Mouse (Mus musculus) forebrain, embryonic 10.5 days (tissue): Measurements from ENCODE around the gene Proser2. TPM values are rescaled to one million over a fixed set of nuclear protein-coding genes. Genes with fewer than 3 reads are reported as not detected.

ENCODE experiments used
- DNase-seq: peaks from one replicate; pipeline ENCODE4 v3.0.0-alpha.2; 2017; ENCODE audit warnings: low spot score; ENCODE audit errors: extremely low spot score
- H3K27ac ChIP-seq: fragments of 300-500 bp; sonication (generic); 2 replicates; pipeline ENCODE4 v1.5.1; 2016; ENCODE audit warnings: mild to moderate bottlenecking
- H3K27me3 ChIP-seq: fragments of 300-500 bp; sonication (generic); 2 replicates; pipeline ENCODE4 v1.6.1; 2016; ENCODE audit warnings: mild to moderate bottlenecking; ENCODE audit not compliant: poor library complexity, severe bottlenecking
- H3K36me3 ChIP-seq: fragments of 300-500 bp; sonication (generic); replicated peaks from 2 replicates; pipeline ENCODE4 v1.6.1; 2016; ENCODE audit warnings: mild to moderate bottlenecking, moderate library complexity
- H3K4me1 ChIP-seq: fragments of 300-500 bp; sonication (generic); 2 replicates; pipeline ENCODE4 v1.6.1; 2016
- H3K4me3 ChIP-seq: fragments of 300-500 bp; sonication (generic); 2 replicates; pipeline ENCODE4 v1.5.1; 2016; ENCODE audit warnings: mild to moderate bottlenecking, moderate library complexity
- H3K9me3 ChIP-seq: fragments of 300-500 bp; sonication (generic); 2 replicates; pipeline ENCODE4 v1.6.1; 2016; ENCODE audit warnings: mild to moderate bottlenecking, moderate library complexity
- WGBS: fragments of 180-500 bp; shearing (Covaris S2); methylation state at CpG from one replicate; pipeline ENCODE4 v1.1.7; 2016; 5-methylcytosine and 5-hydroxymethylcytosine counted together
- polyA plus RNA-seq: library from polyadenylated mRNA; unstranded; fragments of >200 nt; fragmentation: Nextera tagmentation; extraction: Ambion mirVana; gene quantifications from 2 replicates; pipeline ENCODE4 v1.2.1, GENCODE M21; 2016

The Proser2 gene
- polyA plus RNA-seq, result 2.3 and 2.9 TPM in 2 replicates

DNA sequence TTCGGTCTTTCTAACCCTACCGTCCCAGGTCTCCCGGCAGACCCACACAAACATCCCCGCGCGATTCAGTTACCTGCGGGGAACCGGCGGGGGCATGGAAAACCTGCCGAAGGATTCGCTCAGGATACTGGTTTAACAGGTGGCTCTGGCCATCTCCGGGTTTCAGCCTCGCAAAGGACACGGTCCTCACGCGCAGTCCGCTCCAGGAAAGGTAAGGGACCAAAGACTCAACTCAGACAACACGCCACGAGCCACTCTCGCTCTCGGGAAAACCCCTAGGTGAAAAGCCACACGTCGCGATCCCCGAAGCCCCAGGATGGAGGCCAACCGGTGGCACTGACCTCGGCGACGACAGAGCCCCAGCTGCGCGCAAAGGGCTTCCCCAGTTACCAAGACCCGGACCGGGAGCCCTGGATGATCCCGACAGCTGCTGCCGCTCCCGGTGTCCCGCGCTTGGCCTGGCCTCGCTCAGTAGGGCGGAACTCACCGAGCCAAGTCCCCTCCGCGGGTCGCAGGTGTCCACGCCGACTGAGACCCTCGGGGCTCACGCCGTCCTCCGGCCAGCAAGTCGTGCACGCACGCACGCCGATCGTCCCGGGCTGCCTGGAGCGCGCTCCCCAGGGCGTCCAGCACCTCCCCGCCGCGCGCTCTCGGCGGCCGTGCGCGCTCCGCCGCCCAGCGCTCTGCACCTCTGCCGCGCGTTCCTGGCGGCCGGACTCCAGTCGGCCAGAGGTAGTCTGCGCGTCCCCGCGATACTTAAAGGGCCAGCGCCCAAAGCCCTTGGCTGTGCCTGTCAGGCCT lies at the start of gene Proser2:
Gene Proser2, minus strand, starts transcription at position 657 of the 801 bp plus-strand sequence.
- Histone ChIP-seq H3K27me3 (peaks cover 33% of the 10 kb centered on the region), H3K4me3 (peak within 1 kb of the TSS; percentile 75), H3K36me3 (no peaks in the 10 kb centered on the region), H3K27ac (peak within 1 kb of the TSS; percentile 81), H3K9me3 (no peaks in the 10 kb centered on the region), H3K4me1 (peaks cover 11% of the 10 kb centered on the region)
- under 1% methylated on average over 83 of the region's 83 CpGs for WGBS
- peak; percentile 73 for DNase-seq

DNA sequence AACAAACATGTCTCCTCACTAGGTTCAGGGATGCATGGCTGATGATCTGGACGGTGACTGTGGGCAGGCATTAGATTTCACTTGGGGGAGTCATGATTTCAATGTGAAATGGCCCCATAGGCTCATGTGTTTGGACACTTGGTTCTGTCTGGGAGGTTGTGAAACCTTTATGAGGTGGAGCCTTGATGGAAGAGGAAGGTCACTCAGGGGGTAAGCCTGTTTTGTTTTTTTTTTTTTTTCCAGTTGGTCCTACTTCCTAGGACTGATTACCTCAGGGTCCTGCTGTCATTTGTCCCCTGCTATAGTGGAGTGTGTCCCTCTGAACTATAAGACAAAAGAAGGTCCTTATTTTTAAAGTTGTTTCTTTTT lies 49.7 kb upstream of the Proser2 start:
- no peaks in the 10 kb centered on the region for H3K36me3 ChIP-seq
- H3K4me1 ChIP-seq, result no peaks in the 10 kb centered on the region
- no peak overlapping the region for H3K27ac ChIP-seq
- DNase-seq, result no peak
- peaks cover 2% of the 10 kb centered on the region; the same call in 1 of the 2 replicates for H3K9me3 ChIP-seq
- no peak overlapping the region for H3K4me3 ChIP-seq
- no peaks in the 10 kb centered on the region for H3K27me3 ChIP-seq
- 86% methylated on average over 1 of the region's 1 CpGs for whole genome bisulfite sequencing

DNA sequence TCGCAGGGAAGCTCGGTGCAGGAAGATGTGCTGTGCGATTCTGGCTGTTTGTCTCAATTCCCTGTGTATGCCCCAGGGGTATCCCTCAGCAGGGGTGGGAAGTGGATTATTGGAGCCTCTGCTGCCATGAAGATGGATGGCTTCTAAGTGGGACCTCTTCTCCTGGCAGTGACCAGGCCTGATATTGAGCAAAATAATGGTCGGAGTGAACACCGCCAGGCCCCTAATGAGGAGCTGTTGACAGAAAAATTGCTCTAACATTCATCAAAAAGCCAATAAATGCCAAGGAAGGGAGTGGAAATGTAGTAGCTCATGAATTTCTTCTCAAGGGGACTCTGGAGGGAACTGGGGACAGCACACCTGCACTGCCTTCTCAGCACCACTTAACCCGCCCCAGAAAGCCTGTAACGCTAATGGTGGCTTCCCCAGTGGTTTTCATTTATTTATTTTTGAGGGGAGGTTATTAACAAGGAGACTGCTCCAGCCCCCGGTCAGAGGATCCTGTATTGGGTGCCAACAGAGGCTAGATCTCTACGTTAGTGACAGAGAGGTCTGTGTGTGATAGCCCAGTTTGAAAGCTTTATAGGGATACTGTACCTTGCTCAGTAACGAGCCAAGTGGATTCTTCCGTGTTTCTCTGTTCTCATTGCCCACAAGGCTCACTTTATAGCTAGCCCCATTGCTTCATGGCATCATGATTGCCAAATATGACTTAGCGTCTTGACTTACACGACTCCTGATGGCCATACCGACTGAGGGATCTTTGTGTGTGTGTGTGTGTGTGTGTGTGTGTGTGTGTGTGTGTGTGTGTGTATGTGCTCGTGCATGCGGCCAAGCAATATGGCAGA lies 49.1 kb upstream of the Proser2 start:
- 91% methylated on average over 16 of the region's 16 CpGs for WGBS
- Histone ChIP-seq H3K27ac (no peak overlapping the region), H3K27me3 (no peaks in the 10 kb centered on the region), H3K4me1 (no peaks in the 10 kb centered on the region), H3K4me3 (no peak overlapping the region), H3K9me3 (no peaks in the 10 kb centered on the region), H3K36me3 (no peaks in the 10 kb centered on the region)
- no peak for DNase-seq

DNA sequence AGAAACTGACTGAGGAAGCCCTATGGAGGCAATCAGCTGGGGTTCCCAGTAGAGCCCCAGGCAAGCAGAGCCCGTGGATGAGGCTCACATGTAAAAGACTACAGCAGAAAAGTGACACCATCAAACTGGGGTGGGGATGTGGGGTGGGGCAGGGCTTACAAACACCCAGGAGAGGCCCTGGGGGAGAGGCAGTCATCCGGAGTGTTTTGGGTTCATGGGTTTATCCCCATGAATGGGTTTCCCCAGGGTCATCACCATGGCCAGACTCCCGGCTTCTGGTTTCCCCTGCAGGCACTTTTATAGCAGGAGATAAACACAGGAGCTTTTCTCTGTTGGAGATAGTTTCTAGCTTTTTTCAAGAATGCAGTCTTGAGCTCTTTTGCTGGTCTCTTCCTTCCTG lies 43.0 kb upstream of the Proser2 start:
- no peaks in the 10 kb centered on the region for H3K9me3 ChIP-seq
- WGBS, result 45% methylated on average over 3 of the region's 3 CpGs
- H3K4me1 ChIP-seq, result no peaks in the 10 kb centered on the region
- no peaks in the 10 kb centered on the region for H3K27me3 ChIP-seq
- no peak overlapping the region for H3K27ac ChIP-seq
- no peak overlapping the region for H3K4me3 ChIP-seq
- no peak for DNase-seq
- H3K36me3 ChIP-seq, result no peaks in the 10 kb centered on the region

DNA sequence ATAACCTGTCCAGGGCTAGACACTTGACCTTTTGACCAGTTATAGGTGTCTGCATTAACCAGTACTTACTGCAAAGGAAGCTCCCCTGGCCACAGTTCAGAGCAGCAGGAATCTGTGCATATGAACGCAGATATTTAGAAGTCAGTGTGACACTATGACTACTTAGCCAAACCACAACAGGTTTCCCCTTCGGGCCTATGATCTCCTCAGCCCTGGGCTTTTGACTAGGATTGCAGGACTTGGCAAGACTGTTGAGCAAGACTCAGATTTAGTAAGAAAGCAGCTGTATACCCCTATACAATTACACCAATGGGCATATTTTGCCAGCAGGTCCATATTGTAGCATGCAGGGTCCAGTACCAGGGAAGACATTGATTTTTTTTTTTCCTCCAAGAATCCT lies 38.5 kb upstream of the Proser2 start:
- Histone ChIP-seq H3K27ac (no peak overlapping the region), H3K27me3 (no peaks in the 10 kb centered on the region), H3K36me3 (no peaks in the 10 kb centered on the region), H3K4me1 (no peaks in the 10 kb centered on the region), H3K4me3 (no peak overlapping the region), H3K9me3 (no peaks in the 10 kb centered on the region)
- 95% methylated on average over 2 of the region's 2 CpGs for WGBS
- no peak for DNase-seq

DNA sequence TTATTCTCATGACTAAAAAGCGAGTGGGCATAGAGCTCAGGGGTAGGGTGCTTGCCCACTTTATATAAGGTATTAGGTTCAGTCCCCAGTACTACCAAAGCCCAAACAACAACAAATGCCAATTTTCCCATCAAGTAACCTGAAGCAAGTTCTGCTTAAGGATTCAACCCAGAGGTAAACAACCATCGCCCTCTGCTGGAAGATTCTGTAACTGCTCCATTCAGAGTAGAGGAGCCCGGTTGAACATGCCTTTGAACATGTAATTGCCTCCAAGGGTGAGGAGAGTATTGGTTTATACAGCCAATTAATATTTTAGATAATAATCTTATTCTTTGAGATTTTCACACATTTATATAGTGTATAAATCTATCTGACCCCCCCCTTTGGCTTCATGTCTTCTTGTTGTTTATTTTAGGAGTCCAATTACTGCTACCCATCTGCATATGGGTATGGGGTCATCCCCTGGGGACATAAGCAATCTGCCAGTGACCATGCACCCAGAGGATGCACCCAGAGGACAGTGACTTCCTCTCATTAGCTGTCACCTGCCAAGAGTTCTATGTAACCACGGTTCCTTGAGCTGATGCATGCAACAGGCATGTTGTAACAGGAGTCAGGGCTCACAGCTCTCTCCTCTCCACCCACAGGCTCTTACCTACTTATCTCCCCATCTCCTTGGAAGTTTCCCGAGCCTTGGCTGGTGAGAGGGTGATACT lies 38.0 kb upstream of the Proser2 start:
- Histone ChIP-seq H3K27me3 (no peaks in the 10 kb centered on the region), H3K9me3 (no peaks in the 10 kb centered on the region), H3K4me3 (no peak overlapping the region), H3K4me1 (no peaks in the 10 kb centered on the region), H3K27ac (no peak overlapping the region), H3K36me3 (no peaks in the 10 kb centered on the region)
- 34% methylated on average over 5 of the region's 5 CpGs for WGBS
- DNase-seq, result peak; percentile 64

DNA sequence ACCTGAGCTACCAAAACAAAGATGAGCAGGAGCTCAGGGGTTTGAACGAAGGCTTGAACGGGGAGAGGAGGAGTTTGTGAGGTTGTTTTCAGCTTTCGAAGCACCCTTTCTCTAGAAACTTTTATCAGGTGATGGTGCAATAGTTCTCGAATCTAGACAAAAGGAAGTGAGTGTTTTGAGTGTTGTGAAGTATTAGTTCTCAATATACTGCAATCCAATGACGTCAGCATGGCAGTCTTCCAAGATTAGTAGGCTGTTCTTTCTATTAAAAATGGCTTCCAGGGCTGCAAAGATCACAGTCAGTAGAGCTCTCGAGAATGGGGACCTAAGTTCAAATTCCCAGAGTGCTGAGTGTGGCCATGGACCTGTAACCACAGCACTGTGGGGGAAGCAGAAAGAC lies 35.8 kb upstream of the Proser2 start:
- Histone ChIP-seq H3K4me1 (peaks cover 6% of the 10 kb centered on the region), H3K9me3 (no peaks in the 10 kb centered on the region), H3K36me3 (no peaks in the 10 kb centered on the region), H3K4me3 (no peak overlapping the region), H3K27me3 (no peaks in the 10 kb centered on the region), H3K27ac (no peak overlapping the region)
- DNase-seq, result no peak
- 89% methylated on average over 6 of the region's 6 CpGs for WGBS

DNA sequence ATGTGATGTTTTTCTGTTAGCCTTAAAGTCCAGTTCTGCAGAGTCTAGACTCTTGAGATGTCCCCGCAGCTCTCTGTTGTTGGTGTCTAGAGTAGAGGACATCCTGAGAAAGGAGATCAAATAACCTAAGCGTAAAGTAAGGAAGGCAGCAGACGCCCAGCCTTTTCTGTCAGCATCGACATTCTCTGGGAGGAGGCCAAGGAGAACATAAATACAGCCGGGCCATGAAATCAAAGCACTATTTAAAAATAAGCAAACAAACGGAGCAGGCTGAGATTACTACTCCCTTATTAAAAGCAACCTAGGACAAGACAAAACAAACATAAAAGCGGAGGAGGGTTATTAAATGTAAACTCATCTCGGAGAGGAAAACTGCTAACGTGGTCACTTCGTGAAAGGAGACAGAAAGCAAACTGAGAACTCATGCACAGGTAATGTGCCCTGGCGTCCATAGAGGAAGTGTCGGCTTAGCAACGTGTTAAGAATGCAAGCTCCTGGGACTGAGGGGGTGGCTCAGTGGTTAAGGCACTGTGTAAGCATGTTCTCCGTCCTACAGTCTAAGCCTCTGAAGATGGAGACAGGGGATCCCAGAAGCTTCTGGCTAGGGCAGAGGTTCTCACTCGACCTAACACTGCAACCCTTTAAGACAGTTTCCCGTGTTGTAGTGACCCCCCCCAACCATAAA lies 34.7 kb upstream of the Proser2 start:
- Histone ChIP-seq H3K27ac (no peak overlapping the region), H3K4me3 (no peak overlapping the region), H3K4me1 (peaks cover 11% of the 10 kb centered on the region), H3K9me3 (no peaks in the 10 kb centered on the region), H3K27me3 (no peaks in the 10 kb centered on the region), H3K36me3 (no peaks in the 10 kb centered on the region)
- no peak for DNase-seq
- 79% methylated on average over 16 of the region's 16 CpGs for WGBS

DNA sequence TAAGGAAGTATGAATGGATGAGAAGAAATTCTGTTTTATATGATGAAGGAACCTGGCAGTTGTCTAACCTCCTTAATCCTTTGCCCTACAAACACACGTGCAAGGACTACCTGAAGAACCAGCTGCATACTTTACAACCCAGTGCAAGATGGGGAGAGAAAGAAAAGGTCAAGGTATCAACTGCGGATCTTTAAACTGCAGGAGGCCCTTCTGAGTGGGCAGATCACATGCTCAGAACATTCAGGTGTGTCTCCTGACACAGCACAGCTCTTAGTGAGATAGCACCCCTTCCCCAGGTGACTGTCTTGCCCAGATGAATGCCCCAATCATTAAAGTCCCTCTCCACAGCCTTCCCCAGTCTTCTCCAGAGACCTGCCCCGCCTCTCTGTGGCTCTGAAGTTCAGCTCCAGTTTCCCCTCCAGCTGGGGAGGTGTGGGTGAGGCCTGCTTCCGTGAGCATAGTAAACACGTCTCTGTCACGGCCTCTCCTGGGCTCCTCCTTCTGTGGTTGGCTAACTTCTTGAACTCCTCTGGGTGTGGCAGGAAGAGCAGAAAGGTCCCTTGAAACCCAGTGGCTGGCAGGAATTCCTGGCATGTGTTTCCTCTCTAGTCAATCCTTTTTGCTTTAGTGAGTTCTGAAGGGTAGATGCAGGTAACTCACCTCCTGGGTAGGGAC lies 32.5 kb upstream of the Proser2 start:
- Histone ChIP-seq H3K9me3 (no peaks in the 10 kb centered on the region), H3K27me3 (no peaks in the 10 kb centered on the region), H3K36me3 (no peaks in the 10 kb centered on the region), H3K27ac (no peak overlapping the region), H3K4me1 (peaks cover 11% of the 10 kb centered on the region), H3K4me3 (no peak overlapping the region)
- WGBS, result 59% methylated on average over 6 of the region's 6 CpGs
- no peak for DNase-seq

DNA sequence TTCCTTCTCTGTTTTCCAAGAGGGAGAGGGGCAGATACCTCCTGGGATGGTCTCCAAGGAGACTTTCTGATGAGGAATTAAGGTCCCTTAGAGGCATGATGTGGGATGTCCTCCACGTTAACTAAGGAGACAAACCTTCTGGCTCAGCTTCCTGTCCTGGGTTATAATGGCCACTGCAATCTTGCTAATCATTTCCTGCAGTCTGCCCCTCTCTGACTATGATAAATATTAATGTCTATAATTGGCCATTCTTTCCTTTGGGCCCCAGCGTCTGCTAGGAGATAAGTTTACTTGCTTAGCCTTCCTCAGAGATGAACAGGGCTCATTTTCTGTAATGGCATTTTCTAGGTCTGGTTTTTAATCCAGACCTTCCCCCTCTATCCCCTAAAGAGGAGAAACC lies 29.7 kb upstream of the Proser2 start:
- WGBS, result 82% methylated on average over 2 of the region's 2 CpGs
- no peak overlapping the region for H3K27ac ChIP-seq
- no peaks in the 10 kb centered on the region for H3K9me3 ChIP-seq
- no peaks in the 10 kb centered on the region for H3K36me3 ChIP-seq
- peaks cover 11% of the 10 kb centered on the region for H3K4me1 ChIP-seq
- no peaks in the 10 kb centered on the region for H3K27me3 ChIP-seq
- no peak for DNase-seq
- H3K4me3 ChIP-seq, result no peak overlapping the region

DNA sequence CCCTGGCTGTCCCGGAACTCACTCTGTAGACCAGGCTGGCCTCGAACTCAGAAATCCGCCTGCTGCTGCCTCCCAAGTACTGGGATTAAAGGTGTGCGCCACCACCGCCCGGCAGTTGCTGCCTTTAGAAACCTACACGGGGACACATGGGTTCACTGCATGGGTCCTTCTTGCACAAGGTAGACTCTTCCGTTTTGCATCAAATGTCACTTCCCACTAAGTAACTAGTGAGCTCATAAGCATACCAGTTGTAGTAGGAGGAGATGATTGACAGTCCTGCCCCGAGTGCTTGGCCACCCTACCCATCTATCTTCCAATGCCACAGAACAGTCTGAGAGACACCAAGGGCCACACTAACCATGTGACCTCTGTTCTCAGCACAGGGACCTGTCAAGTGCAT lies 29.2 kb upstream of the Proser2 start:
- Histone ChIP-seq H3K4me1 (peaks cover 11% of the 10 kb centered on the region), H3K36me3 (no peaks in the 10 kb centered on the region), H3K9me3 (no peaks in the 10 kb centered on the region), H3K27ac (no peak overlapping the region), H3K4me3 (no peak overlapping the region), H3K27me3 (no peaks in the 10 kb centered on the region)
- WGBS, result 92% methylated on average over 9 of the region's 9 CpGs
- DNase-seq, result no peak

DNA sequence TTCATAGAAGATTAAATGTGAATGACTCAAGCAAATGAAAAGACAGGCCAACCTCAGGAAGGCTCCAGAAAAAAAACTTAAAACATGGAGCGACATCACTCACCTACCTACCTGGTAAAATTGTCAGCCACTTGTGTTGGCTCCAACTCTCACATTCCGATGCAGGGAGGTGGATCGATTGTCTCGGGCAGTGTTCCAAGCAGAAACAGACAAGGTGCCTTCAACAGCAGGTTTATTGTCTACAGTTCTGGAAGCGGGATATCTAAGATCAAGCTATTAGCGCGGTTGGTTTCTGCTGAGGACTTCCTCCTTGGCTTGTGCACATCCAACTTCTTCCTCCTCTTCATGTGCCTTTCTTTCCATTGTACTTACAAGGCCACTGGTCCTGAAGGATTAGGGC lies 27.6 kb upstream of the Proser2 start:
- WGBS, result 96% methylated on average over 7 of the region's 7 CpGs
- DNase-seq, result no peak

More for the DNA sequence above, 27.6 kb upstream of the Proser2 start:
- H3K4me1 ChIP-seq, result peaks cover 11% of the 10 kb centered on the region
- no peaks in the 10 kb centered on the region for H3K27me3 ChIP-seq
- no peaks in the 10 kb centered on the region for H3K9me3 ChIP-seq
- H3K36me3 ChIP-seq, result no peaks in the 10 kb centered on the region
- H3K27ac ChIP-seq, result no peak overlapping the region
- no peak overlapping the region for H3K4me3 ChIP-seq
